Mouse (Mus musculus) adrenal gland, postnatal 36 days (tissue): ENCODE measurements at regions not wholly inside any gene's neighbourhood (a gene's known extent, or its start where the extent isn't known, plus 50 kb on each side); places are given as distances from the start of the nearest gene placed in this dataset.

Experiments used
- DNase-seq, 2 experiments: peaks; one replicate each; pipeline ENCODE4 v3.0.0; 2021; ENCODE audit warnings: mixed read lengths in 1 of 2

- no peak for DNase-seq
Measured at GRCm38 (mm10) chr5:33548800-33549199, 80.6 kb downstream of the Fam53a start.

- peak; percentile 64 to 79 for DNase-seq
Measured at GRCm38 (mm10) chr5:33543372-33543771, 86.1 kb downstream of the Fam53a start.

GRCm38 (mm10) chr5:33542643-33543042 lies 86.8 kb downstream of the Fam53a start:
- no peak for DNase-seq

GRCm38 (mm10) chr5:33542000-33542554 lies 87.4 kb downstream of the Fam53a start:
- DNase-seq: peak; percentile 8 to 16

GRCm38 (mm10) chr5:33540259-33540658 lies 89.2 kb downstream of the Fam53a start:
- DNase-seq: no peak

GRCm38 (mm10) chr5:33537429-33537828 lies 92.0 kb downstream of the Fam53a start:
- no peak for DNase-seq

- no peak for DNase-seq
Measured at GRCm38 (mm10) chr5:33537017-33537416, 92.4 kb downstream of the Fam53a start.

- no peak for DNase-seq
Measured at GRCm38 (mm10) chr5:33536261-33536660, 93.2 kb downstream of the Fam53a start.

GRCm38 (mm10) chr5:33535145-33536010 lies 94.1 kb downstream of the Fam53a start:
- DNase-seq: no peak

GRCm38 (mm10) chr5:33534345-33534744 lies 95.1 kb downstream of the Fam53a start:
- DNase-seq: no peak

- DNase-seq: no peak
Measured at GRCm38 (mm10) chr5:33533185-33533584, 96.2 kb downstream of the Fam53a start.

- DNase-seq: no peak
Measured at GRCm38 (mm10) chr5:33531263-33531662, 97.5 kb upstream of the Nkx1-1 start.

- peak; percentile 51 to 54 for DNase-seq
Measured at GRCm38 (mm10) chr5:33529771-33530170, 96.0 kb upstream of the Nkx1-1 start.

GRCm38 (mm10) chr5:33528971-33529670 lies 95.3 kb upstream of the Nkx1-1 start:
- no peak for DNase-seq

- DNase-seq: no peak
Measured at GRCm38 (mm10) chr5:33527750-33528149, 94.0 kb upstream of the Nkx1-1 start.

GRCm38 (mm10) chr5:33527316-33527715 lies 93.5 kb upstream of the Nkx1-1 start:
- no peak for DNase-seq

- DNase-seq: no peak
Measured at GRCm38 (mm10) chr5:33521951-33522742, 88.4 kb upstream of the Nkx1-1 start.

- no peak for DNase-seq
Measured at GRCm38 (mm10) chr5:33520856-33521255, 87.1 kb upstream of the Nkx1-1 start.

GRCm38 (mm10) chr5:33519394-33519793 lies 85.6 kb upstream of the Nkx1-1 start:
- no peak for DNase-seq

- no peak for DNase-seq
Measured at GRCm38 (mm10) chr5:33518860-33519259, 85.1 kb upstream of the Nkx1-1 start.

- DNase-seq: peak; percentile 11 to 30
Measured at GRCm38 (mm10) chr5:33517625-33518024, 83.8 kb upstream of the Nkx1-1 start.

GRCm38 (mm10) chr5:33516211-33516610 lies 82.4 kb upstream of the Nkx1-1 start:
- no peak for DNase-seq
